Mouse (Mus musculus) frontal cortex, postnatal 36 days (tissue): ENCODE results near the gene Hus1.

ENCODE experiments used
- DNase-seq, 2 experiments: peaks; one replicate each; pipeline ENCODE4 v3.0.0; 2022; ENCODE audit warnings: low spot score in 2 of 2

Hus1 gene

DNA sequence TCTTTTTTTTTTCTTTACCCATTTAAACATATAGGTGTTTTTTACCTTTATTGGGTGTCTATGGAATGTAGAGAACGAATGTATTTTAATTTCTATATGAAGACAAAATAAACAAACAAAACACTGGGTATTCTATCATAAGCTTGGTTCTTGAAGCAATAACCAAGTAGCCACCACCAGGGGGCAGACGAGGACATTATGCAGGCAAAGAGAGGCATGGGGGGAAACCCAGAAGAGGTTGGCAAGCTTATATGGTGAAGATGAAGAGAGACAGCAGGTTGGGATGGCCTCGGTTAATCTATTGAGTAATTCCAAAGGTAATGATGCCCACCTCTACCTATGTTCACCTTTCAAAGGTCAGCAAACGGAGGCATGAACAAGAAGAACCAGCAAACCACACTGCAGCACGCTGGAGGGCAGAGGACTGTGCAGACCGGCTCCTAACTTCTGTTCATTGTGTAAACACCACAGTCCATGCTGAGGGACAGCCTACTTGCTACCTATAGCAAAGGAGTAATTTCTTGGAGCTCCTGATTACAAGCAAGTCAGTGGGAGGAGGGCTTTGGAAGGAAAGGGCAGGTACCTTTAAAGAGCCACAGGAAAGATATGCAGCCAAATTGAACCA lies 27.6 kb downstream of the Hus1 start:
- DNase-seq, result peak; percentile 51 to 73

DNA sequence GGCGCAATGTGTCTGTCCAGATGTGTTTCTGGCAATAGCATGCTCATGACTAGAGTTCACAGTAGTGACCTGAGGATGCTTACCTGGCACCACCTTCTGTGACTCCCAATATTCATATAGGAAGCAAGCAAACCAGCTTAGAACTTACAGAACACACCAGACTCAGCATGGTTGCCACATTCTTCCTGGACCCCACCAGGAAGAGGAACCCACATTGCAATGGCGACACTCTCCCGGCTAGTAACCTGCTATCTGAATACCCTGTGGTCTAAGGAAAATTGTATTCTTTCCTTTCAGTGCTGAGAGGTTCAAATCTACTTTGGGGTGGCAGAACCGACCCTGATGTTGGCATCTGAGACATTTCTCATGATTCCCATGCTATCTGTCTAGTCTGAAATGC lies 32.8 kb downstream of the Hus1 start:
- no peak for DNase-seq

DNA sequence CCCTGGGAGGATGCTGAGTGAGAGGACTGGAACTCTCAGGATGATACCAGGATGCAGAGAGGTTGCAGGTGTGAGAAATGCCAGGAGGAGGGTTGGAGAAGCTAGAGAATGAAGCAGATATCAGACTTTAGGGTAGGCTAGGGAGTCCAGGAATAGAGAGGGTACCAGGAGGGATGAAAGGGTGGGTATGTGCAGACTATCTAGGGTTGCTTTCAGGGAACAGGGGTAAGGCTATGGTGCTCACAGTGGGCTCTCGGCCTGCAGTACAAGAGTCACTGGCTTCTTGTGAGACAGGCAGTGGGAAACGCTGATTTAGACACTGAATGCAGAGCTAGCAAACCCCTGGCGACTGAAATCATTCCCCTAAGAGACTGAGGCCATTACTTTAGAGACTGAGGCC lies 37.8 kb downstream of the Hus1 start, which contains the start of gene Pkd1l1:
Gene Pkd1l1, minus strand, starts transcription at position 101 of the 400 bp plus-strand sequence.
- DNase-seq, result no peak

DNA sequence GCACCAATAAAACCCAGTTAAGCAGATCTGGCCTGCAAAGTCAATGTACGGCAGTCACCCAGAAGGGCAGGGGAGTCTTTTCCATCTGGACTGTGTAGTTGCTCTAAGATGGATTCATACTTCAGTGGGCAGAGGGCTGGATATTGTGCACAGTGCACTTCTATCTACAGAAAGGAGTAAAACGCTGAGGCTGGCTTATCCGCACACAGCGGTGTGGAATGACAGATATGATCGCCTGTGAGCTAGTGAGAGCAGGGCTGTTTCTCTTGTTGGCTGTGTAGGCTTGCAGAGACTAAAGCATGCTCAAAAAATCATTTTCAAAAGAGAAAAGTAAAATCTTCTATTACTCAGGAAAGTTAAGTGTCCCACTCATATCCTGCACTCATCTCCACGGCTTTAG lies 38.9 kb downstream of the Hus1 start:
- DNase-seq, result no peak

DNA sequence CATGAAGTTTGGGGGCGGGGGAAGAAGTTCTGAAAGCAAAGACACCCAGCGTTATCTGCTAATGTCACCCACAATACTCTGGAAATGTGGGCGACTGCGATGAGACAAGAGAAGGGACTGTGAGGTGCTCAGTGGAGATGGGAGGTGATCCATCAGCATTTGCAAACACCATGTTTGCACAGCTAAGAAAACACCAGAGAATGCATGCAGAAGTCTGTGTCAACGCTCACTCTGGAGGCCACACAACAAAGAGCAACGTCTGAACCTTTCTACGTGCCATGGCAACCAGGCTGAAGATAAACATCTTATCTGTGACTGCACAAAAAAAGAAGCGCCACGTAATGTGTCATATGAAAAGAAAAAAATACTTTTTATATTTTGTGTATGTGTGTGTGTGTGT lies 40.5 kb downstream of the Hus1 start:
- DNase-seq, result no peak

DNA sequence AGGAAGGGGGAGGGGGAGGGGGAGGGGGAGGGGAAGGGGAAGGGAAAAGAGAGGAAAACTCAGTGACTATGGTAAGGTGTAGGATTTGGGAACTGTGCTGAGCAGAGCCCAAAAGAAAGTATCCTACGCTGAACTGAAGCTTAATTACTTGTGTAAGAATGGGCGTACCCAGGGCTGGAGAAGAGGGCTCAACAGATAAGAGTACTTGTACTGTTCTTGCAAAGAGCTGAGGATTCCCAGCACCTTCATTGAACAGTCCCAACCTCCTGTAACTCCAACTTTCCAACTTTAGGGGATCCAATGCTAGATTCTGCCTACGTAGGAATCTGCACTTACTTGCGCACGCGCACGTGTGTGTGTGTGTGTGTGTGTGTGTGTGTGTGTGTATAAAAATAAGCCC lies 42.9 kb downstream of the Hus1 start:
- DNase-seq, result no peak

DNA sequence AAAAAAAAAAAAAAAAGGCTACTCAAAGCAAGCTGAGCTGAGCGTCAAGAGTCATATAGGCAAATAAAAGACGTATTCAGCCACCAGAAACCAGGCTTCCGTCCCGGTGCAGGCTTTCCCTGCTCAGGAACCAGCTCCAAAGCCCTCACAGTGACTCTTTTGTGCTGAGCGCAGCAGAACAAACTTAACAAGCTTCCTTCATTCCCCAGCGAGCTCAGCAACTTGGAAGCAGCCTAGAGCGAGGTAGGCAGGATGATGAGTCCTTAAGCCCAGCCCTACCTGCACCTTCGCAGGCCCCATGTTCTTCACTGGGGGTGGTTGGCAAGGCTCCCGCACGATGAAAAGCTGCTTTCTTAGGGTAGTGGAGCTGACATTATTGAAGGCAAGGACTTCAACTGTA lies 52.4 kb downstream of the Hus1 start:
- peak; percentile 38 to 41 for DNase-seq

DNA sequence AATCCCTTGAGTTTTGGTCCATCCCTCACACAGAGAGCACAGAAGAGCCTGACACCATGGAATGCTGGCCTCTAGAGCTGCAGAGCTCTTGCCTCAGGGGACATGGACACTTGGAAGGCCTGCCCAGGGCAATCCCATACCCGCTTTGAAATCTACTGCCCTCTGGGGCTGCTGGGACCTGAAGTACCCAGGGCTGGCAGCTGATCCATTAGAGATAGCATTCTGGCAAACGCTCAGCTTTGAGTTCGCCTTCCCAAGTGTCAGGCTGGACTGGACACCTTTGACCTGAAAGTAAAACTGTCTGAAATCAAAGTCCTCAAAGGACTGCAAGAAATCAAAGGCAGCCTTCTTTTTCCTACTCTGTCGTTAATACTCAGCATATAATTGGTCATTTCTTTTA lies 52.9 kb downstream of the Hus1 start:
- no peak for DNase-seq

DNA sequence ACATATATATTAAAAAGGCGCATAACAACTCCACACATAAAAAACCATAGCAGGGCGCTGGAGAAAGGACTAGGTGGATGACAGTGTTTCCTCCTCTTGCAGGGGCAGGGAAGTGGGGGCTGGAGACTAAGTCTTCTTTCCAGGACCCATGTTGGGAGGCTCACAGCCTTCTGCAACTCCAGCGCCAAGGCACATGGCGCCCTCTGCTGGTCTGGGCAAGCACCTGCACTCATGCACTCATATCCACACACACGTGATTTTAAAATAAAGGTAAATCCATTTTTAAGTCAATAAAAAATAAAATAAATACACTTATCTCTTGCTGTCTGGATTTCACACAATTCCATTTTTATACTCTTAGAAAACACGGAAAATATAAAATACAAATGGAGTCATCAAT lies 54.0 kb downstream of the Hus1 start:
- DNase-seq, result no peak

DNA sequence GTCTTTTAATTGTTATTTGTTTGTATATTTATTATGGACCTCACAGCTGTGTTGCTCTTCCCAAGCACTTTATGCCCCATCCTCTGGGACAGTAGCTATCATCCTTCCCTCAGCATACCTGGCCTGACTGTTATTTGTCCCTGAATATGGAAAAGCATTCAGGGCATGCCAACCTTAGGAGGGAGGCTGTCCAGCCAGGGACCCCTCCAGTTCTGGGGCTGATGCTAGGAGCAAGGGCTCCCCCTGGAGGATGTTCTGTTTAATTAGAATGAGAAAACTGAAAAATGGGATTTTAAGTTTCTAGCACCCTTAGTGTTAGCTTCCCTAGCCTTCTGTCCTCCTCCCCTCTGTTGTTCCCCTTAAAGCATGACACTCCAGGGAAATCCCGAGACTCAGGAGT lies 55.3 kb downstream of the Hus1 start:
- DNase-seq, result peak in 1 of 2 experiments; percentile 16

DNA sequence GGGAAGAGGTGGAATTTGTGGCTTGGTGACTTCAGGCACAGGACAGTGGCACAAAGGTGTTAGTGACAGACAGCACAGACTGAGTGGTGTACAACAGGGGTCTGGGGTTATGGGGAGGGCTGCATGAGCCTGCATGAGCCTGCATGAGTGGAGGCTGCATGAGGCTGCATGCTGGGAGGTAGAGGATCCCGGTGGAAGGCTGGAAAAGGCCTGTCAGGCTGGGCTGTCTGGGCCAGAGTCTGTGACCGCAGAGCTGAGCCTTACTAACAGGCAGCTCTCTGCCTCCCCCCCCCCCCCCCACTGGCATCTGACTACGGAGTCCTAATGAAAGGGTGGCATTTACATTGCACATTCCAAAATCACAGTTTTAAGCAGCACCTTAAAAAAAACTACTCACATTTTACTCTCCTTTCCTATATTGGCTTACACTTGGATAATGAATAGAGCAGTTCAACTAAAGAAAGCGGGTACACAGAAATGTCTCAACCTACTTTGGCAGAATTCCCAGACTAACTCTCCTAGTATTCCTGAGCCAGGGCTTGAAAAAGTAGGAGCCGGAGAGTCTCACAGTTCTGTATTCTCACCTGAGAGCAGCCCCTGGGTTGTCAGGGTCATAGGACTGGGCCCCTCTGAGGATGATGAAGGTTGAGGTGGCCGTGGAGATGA lies 61.1 kb downstream of the Hus1 start:
- DNase-seq, result no peak

DNA sequence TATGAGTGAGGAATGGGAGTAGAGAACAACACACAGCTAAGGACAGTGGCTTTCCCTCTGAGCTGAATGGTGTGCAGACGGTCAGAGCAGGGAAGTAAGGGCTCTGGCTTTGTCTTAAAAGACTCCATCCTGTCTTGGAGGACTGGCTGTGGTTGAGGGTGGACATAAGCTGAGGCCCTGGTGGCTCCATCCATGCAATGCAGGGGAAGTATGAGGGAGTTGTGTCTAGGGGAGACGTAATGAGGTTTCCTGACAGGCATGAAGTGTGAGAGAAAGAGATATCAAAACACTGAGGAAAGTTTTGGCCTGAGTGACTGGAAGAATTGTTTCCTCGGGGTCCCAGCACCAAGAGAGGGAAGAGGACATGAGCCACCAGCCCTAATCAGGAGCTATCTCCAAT lies 62.1 kb downstream of the Hus1 start:
- no peak for DNase-seq

DNA sequence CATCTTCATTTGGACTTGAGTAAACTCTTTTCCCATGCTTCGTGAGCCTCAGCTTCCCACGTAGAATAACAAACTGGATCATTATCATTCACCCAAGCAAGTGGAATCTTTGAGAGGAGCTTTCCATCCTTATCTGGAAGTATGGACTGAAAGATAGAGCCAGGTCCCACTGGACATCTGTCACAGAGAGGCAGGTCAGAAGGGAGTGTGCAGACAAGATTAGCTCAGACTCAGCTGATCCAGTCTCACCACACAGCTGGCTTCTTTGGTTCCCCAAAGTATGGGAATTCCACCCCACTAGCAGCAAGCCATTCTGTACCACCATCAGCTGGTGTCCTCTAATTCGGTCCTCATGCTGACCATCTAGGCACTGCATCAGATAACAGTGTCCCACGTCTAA lies 66.9 kb downstream of the Hus1 start:
- no peak for DNase-seq
